Mouse (Mus musculus) heart, adult 2 months (tissue): ENCODE measurements around the gene Tmem145. TPM values are rescaled to one million over a fixed set of nuclear protein-coding genes. Genes with fewer than 3 reads are reported as not detected.
"Not testable (repeated sequence)": the region's sequence is repeated elsewhere in the genome, so short reads cannot be mapped to it uniquely, and the experiment has no call there.

Experiments used
- DNase-seq, 2 experiments: peaks; one replicate each; pipeline ENCODE4 v3.0.0; 2021
- H3K27ac ChIP-seq: fragments of 200-600 bp; 2 replicates; pipeline ENCODE4 v1.8.1; 2022
- H3K27me3 ChIP-seq: fragments of 200-500 bp; 2 replicates; pipeline ENCODE4 v1.6.1; 2012; ENCODE audit warnings: mild to moderate bottlenecking, low read length, inconsistent platforms, mixed read lengths; ENCODE audit not compliant: control insufficient read depth, insufficient read depth
- H3K36me3 ChIP-seq: fragments of 200-500 bp; 2 replicates; pipeline ENCODE4 v1.6.1; 2012; ENCODE audit warnings: low read length, inconsistent platforms; ENCODE audit not compliant: control insufficient read depth, insufficient read depth
- H3K4me1 ChIP-seq: fragments of 200-500 bp; 2 replicates; pipeline ENCODE4 v1.6.1; 2011; ENCODE audit warnings: low read length; ENCODE audit not compliant: control insufficient read depth, insufficient read depth
- H3K4me3 ChIP-seq: fragments of 200-600 bp; 2 replicates; pipeline ENCODE4 v1.8.1; 2022
- H3K79me2 ChIP-seq: fragments of 200-500 bp; replicated peaks from 2 replicates; pipeline ENCODE4 v1.6.1; 2012; ENCODE audit warnings: mild to moderate bottlenecking, inconsistent platforms, low read length, moderate library complexity, mixed read lengths; ENCODE audit not compliant: control insufficient read depth, insufficient read depth
- H3K9ac ChIP-seq: fragments of 200-500 bp; 2 replicates; pipeline ENCODE4 v1.6.1; 2012; ENCODE audit warnings: low read depth, mild to moderate bottlenecking, control low read depth, inconsistent platforms, low read length, mixed read lengths
- CTCF ChIP-seq: fragments of 200-600 bp; IDR thresholded peaks from 2 replicates; pipeline ENCODE4 v1.8.1; 2022; ENCODE audit warnings: antibody characterized with exemption, mild to moderate bottlenecking, moderate library complexity
- EP300 ChIP-seq: fragments of 200-500 bp; IDR thresholded peaks from 2 replicates; pipeline ENCODE4 v1.6.1; 2011; ENCODE audit warnings: low read depth, low read length, control low read depth; ENCODE audit not compliant: insufficient read depth
- POLR2A ChIP-seq: fragments of 200-500 bp; IDR thresholded peaks from 2 replicates; pipeline ENCODE4 v1.6.1; 2011; ENCODE audit warnings: mild to moderate bottlenecking, low read depth, low read length, control low read depth; ENCODE audit not compliant: insufficient read depth
- WGBS: fragments of 180-500 bp; shearing (Covaris S2); methylation state at CpG from one replicate; pipeline ENCODE4 v1.1.7; 2018; 5-methylcytosine and 5-hydroxymethylcytosine counted together
- intact Hi-C: fragments of 180-260 bp; cut with DNase I; formaldehyde crosslinking; loops from one replicate; pipeline ENCODE4 v1.15.1; 2025
- polyA plus RNA-seq: library from polyadenylated mRNA; depleted of rRNA; stranded (reverse); fragments of >200 nt; gene quantifications from 2 replicates; pipeline ENCODE4 v1.2.3, GENCODE M21; 2012
- total RNA-seq, 2 experiments: library from RNA; stranded (reverse); gene quantifications; 2 replicates each; pipeline ENCODE4 v1.2.3; 2021

Tmem145 gene
- total and polyA plus RNA-seq, 3 experiments, result 0.06 TPM; not detected in 2

DNA sequence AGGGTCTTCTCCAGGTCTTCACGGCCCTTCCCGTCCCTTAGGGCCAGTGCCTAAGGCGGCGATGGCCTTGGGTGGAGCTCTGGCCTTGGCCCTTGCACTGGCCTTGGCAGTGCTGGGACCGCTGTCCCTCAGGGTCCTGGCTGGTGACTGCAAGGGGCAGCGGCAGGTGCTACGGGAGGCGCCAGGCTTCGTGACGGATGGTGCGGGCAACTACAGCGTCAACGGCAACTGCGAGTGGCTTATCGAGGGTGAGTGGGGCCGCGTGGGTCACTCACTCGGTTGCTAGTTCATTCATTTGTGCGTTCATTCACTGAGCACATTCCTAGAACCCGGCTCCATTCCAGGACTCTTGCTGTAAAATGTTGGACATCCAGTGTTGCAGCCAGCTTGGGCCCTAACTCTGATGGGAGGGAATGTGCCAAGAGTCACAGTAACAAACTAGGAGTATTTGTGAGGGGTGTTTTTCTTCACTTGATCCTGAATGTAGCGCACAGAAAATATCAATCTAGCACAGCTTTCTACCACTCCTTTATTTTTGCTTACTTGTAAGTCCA lies 11.6 kb downstream of the Tmem145 start:
- intact Hi-C loops, result loop anchor here (5.0 kb wide), 1 partner anchor 80 kb away; the partner anchor contains the start of gene Lipe
- DNase-seq, result peak; percentile 19 to 45

DNA sequence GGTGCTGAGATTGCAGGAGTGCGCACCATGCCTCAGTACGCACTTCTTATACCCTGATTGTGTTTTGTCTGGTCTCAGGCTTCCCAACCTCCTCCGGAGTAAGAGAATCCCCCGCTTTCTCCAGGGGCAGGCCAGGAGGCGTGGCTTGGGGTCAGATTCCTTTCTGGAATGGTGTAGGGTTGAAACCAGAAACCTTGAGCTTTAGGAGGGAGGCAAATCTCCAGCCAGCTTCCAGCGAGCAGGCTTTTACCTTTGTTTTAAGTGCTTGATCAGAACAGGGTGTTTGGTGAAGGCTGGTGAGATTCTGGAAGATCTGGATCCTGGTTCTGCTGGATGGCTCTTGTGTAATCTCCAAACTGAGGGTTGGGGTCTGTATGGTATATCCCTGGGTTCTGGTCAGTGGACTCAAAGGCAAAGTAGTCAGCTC lies 16.2 kb downstream of the Tmem145 start:
- DNase-seq, result no peak
- Histone ChIP-seq H3K27ac (no peak overlapping the region), H3K27me3 (no peaks in the 10 kb centered on the region), H3K4me3 (no peak overlapping the region), H3K4me1 (peaks cover 3% of the 10 kb centered on the region), H3K36me3 (no peaks in the 10 kb centered on the region), H3K9ac (no peak overlapping the region), H3K79me2 (no peaks in the 10 kb centered on the region; the same call in 1 of the 2 replicates)
- 25% methylated on average over 6 of the region's 6 CpGs for WGBS
- TF ChIP-seq CTCF, result no peak
- TF ChIP-seq POLR2A, result no peak
- TF ChIP-seq EP300, result no peak
- intact Hi-C loops, result no loop called here

More for the DNA sequence above, 11.6 kb downstream of the Tmem145 start:
- WGBS, result 29% methylated on average over 21 of the region's 21 CpGs
- H3K27me3 ChIP-seq, result peaks cover 7% of the 10 kb centered on the region
- peaks cover 3% of the 10 kb centered on the region; the same call in 1 of the 2 replicates for H3K4me1 ChIP-seq
- peak overlapping the region; percentile 80 for H3K27ac ChIP-seq
- peak overlapping the region; percentile 77 for H3K9ac ChIP-seq
- H3K36me3 ChIP-seq, result no peaks in the 10 kb centered on the region
- H3K4me3 ChIP-seq, result peak overlapping the region; percentile 81
- no peaks in the 10 kb centered on the region for H3K79me2 ChIP-seq
- TF ChIP-seq EP300, result no peak
- TF ChIP-seq POLR2A, result no peak
- no peak for TF ChIP-seq CTCF

GRCm38 (mm10) chr7:25323219-25323618 lies 17.3 kb downstream of the Tmem145 start:
- Histone ChIP-seq H3K36me3 (no peaks in the 10 kb centered on the region), H3K79me2 (no peaks in the 10 kb centered on the region; the same call in 1 of the 2 replicates), H3K27ac (no peak overlapping the region), H3K9ac (no peak overlapping the region), H3K4me3 (no peak overlapping the region), H3K27me3 (no peaks in the 10 kb centered on the region), H3K4me1 (no peaks in the 10 kb centered on the region; the same call in 1 of the 2 replicates)
- TF ChIP-seq CTCF (no peak), POLR2A (no peak), EP300 (no peak)
- intact Hi-C loops, result no loop called here
- no peak for DNase-seq
- WGBS, result 81% methylated on average over 2 of the region's 2 CpGs

DNA sequence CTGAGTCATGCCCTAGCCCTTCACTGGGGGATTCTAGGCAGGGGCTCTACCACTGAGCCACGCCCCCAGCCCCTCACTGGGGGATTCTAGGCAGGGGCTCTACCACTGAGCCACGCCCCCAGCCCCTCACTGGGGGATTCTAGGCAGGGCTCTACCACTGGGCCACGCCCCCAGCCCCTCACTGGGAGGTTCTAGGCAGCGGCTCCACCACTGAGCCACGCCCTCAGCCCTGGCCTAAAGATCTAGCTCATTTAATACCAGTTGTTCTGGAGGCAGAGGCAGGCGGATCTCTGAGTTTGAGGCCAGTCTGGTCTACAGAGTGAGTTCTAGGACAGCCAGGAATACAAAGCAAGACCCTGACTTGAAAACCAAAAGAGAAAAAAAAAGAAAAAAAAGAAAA lies 19.5 kb downstream of the Tmem145 start:
- H3K9ac ChIP-seq, H3K27ac ChIP-seq, H3K79me2 ChIP-seq, H3K36me3 ChIP-seq, H3K27me3 ChIP-seq, intact Hi-C loops, H3K4me3 ChIP-seq, H3K4me1 ChIP-seq, DNase-seq: not testable (repeated sequence)
- 93% methylated on average over 6 of the region's 6 CpGs for WGBS

GRCm38 (mm10) chr7:25326233-25326632 lies 20.3 kb downstream of the Tmem145 start:
- no peak for DNase-seq
- TF ChIP-seq CTCF, result no peak
- no peak for TF ChIP-seq POLR2A
- TF ChIP-seq EP300, result no peak

DNA sequence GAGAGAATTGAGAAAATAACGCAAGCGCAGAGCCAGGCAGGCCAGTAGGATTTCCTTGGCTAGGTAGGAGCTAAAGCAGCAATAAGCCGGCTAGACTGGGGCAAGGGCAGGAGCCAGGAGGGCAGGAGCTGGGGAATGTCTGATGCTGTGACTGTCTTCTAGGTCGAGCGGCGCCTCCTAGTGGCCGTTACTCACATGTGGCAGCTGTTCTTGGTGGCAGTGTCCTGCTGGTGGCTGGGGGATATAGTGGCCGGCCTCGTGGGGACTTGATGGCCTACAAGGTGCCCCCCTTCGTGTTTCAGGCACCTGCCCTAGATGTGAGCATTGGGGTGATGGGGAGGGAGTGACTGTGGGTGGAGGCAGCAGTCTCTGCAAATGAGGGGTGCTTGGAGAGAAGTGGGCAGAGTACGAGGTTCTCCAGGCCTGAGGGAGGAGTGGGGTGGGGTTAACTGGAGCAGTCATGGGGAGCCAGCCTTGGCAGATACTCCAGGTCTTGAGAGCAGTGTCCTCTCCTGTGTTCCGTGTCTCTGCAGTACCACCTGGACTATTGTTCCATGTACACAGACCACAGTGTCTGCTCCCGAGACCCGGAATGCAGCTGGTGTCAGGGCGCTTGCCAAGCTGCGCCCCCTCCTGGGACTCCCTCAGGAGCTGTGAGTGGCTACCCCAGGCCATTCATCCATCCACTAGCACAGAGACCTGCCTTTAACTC lies 27.8 kb downstream of the Tmem145 start:
- TF ChIP-seq EP300 (peak; percentile 71; the same call in 1 of the 2 replicates), CTCF (peak; percentile 85), POLR2A (no peak)
- H3K4me1 ChIP-seq, result no peaks in the 10 kb centered on the region
- no peaks in the 10 kb centered on the region for H3K27me3 ChIP-seq
- WGBS, result 50% methylated on average over 16 of the region's 16 CpGs
- no peak overlapping the region for H3K27ac ChIP-seq
- DNase-seq, result peak; percentile 70 to 74
- H3K79me2 ChIP-seq, result no peaks in the 10 kb centered on the region
- H3K36me3 ChIP-seq, result no peaks in the 10 kb centered on the region
- H3K4me3 ChIP-seq, result no peak overlapping the region
- no peak overlapping the region for H3K9ac ChIP-seq
- intact Hi-C loops, result loop anchor here (1.0 to 10.0 kb wide), 2 partner anchors 200 to 229 kb away; no protein-coding TSS in a partner anchor

More at GRCm38 (mm10) chr7:25326233-25326632, 20.3 kb downstream of the Tmem145 start:
- no peaks in the 10 kb centered on the region; the same call in 1 of the 2 replicates for H3K79me2 ChIP-seq
- H3K4me1 ChIP-seq, result no peaks in the 10 kb centered on the region; the same call in 1 of the 2 replicates
- WGBS, result 51% methylated on average over 8 of the region's 8 CpGs
- H3K27ac ChIP-seq, result peak overlapping the region; percentile 33; the same call in 1 of the 2 replicates
- H3K36me3 ChIP-seq, result no peaks in the 10 kb centered on the region
- no peak overlapping the region for H3K4me3 ChIP-seq
- H3K9ac ChIP-seq, result no peak overlapping the region
- no peaks in the 10 kb centered on the region for H3K27me3 ChIP-seq
- intact Hi-C loops, result no loop called here
